Mouse (Mus musculus): ENCODE measurements around the gene Ephb1.

- TF ChIP-seq CTCF (conservative IDR thresholded peaks at IDR 0.05; ENCODE audit: low read length) (no peak), POU5F1 (IDR thresholded peaks at IDR 0.05; ENCODE audit: borderline replicate concordance, low read length) (no peak), NANOG (IDR thresholded peaks at IDR 0.05; ENCODE audit: borderline replicate concordance, low read length) (no peak)
These were observed 408.7 kb downstream of the Ephb1 start for GRCm38 (mm10) chr9:101945814-101946213.

Data from E14TG2a.4 (cell line).